Mouse (Mus musculus) heart, adult 2 months (tissue): ENCODE measurements at regions not wholly inside any gene's neighbourhood (a gene's known extent, or its start where the extent isn't known, plus 50 kb on each side); places are given as distances from the start of the nearest gene placed in this dataset.
A peak's percentile ranks its signal among the peaks of the same experiment; 100 is the strongest.

Experiments
- DNase-seq, 2 experiments: peaks; one replicate each; pipeline ENCODE4 v3.0.0; 2021
- H3K27ac ChIP-seq: fragments of 200-600 bp; 2 replicates; pipeline ENCODE4 v1.8.1; 2022
- H3K27me3 ChIP-seq: fragments of 200-500 bp; 2 replicates; pipeline ENCODE4 v1.6.1; 2012; ENCODE audit warnings: mild to moderate bottlenecking, low read length, inconsistent platforms, mixed read lengths; ENCODE audit not compliant: control insufficient read depth, insufficient read depth
- H3K36me3 ChIP-seq: fragments of 200-500 bp; 2 replicates; pipeline ENCODE4 v1.6.1; 2012; ENCODE audit warnings: low read length, inconsistent platforms; ENCODE audit not compliant: control insufficient read depth, insufficient read depth
- H3K4me1 ChIP-seq: fragments of 200-500 bp; 2 replicates; pipeline ENCODE4 v1.6.1; 2011; ENCODE audit warnings: low read length; ENCODE audit not compliant: control insufficient read depth, insufficient read depth
- H3K4me3 ChIP-seq: fragments of 200-600 bp; 2 replicates; pipeline ENCODE4 v1.8.1; 2022
- H3K79me2 ChIP-seq: fragments of 200-500 bp; replicated peaks from 2 replicates; pipeline ENCODE4 v1.6.1; 2012; ENCODE audit warnings: mild to moderate bottlenecking, inconsistent platforms, low read length, moderate library complexity, mixed read lengths; ENCODE audit not compliant: control insufficient read depth, insufficient read depth
- H3K9ac ChIP-seq: fragments of 200-500 bp; 2 replicates; pipeline ENCODE4 v1.6.1; 2012; ENCODE audit warnings: low read depth, mild to moderate bottlenecking, control low read depth, inconsistent platforms, low read length, mixed read lengths
- CTCF ChIP-seq: fragments of 200-600 bp; IDR thresholded peaks from 2 replicates; pipeline ENCODE4 v1.8.1; 2022; ENCODE audit warnings: antibody characterized with exemption, mild to moderate bottlenecking, moderate library complexity
- EP300 ChIP-seq: fragments of 200-500 bp; IDR thresholded peaks from 2 replicates; pipeline ENCODE4 v1.6.1; 2011; ENCODE audit warnings: low read depth, low read length, control low read depth; ENCODE audit not compliant: insufficient read depth
- POLR2A ChIP-seq: fragments of 200-500 bp; IDR thresholded peaks from 2 replicates; pipeline ENCODE4 v1.6.1; 2011; ENCODE audit warnings: mild to moderate bottlenecking, low read depth, low read length, control low read depth; ENCODE audit not compliant: insufficient read depth
- WGBS: fragments of 180-500 bp; shearing (Covaris S2); methylation state at CpG from one replicate; pipeline ENCODE4 v1.1.7; 2018; 5-methylcytosine and 5-hydroxymethylcytosine counted together
- intact Hi-C: fragments of 180-260 bp; cut with DNase I; formaldehyde crosslinking; loops from one replicate; pipeline ENCODE4 v1.15.1; 2025

GRCm38 (mm10) chr1:72945750-72946102 lies 70.0 kb downstream of the Tnp1 start:
- no peak for TF ChIP-seq POLR2A
- TF ChIP-seq EP300, result no peak
- TF ChIP-seq CTCF, result no peak
- Histone ChIP-seq H3K4me1 (peaks cover 8% of the 10 kb centered on the region), H3K9ac (no peak overlapping the region), H3K79me2 (no peaks in the 10 kb centered on the region), H3K4me3 (no peak overlapping the region), H3K36me3 (peaks cover 5% of the 10 kb centered on the region; the same call in 1 of the 2 replicates), H3K27me3 (no peaks in the 10 kb centered on the region), H3K27ac (no peak overlapping the region)
- intact Hi-C loops, result no loop called here
- DNase-seq, result no peak
- WGBS, result 61% methylated on average over 9 of the region's 9 CpGs

DNA sequence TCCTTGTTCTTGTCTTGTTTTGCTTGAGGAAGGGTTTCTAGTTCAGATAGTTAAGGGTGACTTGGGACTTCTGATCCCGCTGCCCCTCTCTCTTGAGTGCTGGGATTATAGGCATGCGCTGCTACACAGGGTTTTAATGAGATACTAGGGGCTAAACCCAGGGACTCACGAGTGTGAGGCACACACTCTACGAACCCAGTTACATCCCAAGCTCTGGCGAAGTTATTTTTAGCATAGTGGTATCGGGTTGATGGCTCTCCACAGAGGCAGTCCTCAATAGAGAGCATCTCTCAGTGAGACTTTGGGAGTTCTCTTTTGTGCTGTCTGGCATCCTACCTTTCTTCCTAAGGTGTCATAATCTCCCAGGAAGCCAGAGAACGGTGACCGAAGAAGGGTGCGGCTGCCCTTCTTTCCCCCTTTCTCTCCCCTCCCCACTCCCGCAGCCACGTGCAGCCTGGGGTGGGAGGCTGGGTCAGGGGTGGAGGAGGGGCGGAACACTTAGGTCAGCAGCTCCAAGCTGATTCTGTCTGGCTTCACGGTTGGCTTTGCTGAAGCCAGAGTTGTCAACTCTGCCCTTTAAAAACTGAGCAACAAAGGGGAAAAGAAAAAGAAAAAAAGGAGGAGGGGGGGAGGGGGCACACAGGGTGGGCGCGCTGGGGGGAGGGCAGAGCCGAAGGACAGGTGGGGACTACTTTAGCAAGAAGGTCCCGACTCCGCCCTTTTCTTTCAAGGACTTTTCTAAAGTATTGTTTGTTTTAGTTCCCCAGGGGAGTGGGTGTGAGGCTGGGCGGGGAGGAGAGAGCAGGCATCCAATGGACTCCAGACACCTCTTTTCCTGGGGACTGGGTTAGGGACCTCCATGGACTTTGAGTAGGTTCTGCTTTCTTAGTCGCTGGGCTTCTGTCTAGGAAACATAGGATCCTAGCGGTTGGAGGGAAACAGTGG lies 70.4 kb upstream of the Igfbp5 start:
- no peak overlapping the region for H3K9ac ChIP-seq
- 25% methylated on average over 21 of the region's 21 CpGs for WGBS
- no peak overlapping the region for H3K4me3 ChIP-seq

GRCm38 (mm10) chr1:72944221-72944620 lies 69.5 kb upstream of the Igfbp5 start:
- no peak for DNase-seq
- no peaks in the 10 kb centered on the region for H3K79me2 ChIP-seq
- peaks cover 8% of the 10 kb centered on the region for H3K4me1 ChIP-seq
- peaks cover 5% of the 10 kb centered on the region; the same call in 1 of the 2 replicates for H3K36me3 ChIP-seq
- no peaks in the 10 kb centered on the region for H3K27me3 ChIP-seq
- peak overlapping the region; percentile 56 for H3K27ac ChIP-seq
- no peak overlapping the region for H3K4me3 ChIP-seq
- 20% methylated on average over 3 of the region's 3 CpGs for WGBS
- no peak overlapping the region for H3K9ac ChIP-seq
- TF ChIP-seq CTCF, result no peak
- 0 out of 2 replicates have a peak, but pooled peaks have one; percentile 38 for TF ChIP-seq EP300
- TF ChIP-seq POLR2A, result 0 out of 2 replicates have a peak, but pooled peaks have one; percentile 38
- intact Hi-C loops, result no loop called here

More for the DNA sequence above, 70.4 kb upstream of the Igfbp5 start:
- Histone ChIP-seq H3K27me3 (no peaks in the 10 kb centered on the region), H3K4me1 (peaks cover 8% of the 10 kb centered on the region), H3K27ac (peak overlapping the region; percentile 56), H3K79me2 (no peaks in the 10 kb centered on the region), H3K36me3 (peaks cover 5% of the 10 kb centered on the region; the same call in 1 of the 2 replicates)
- no peak for TF ChIP-seq CTCF
- TF ChIP-seq EP300, result no peak
- TF ChIP-seq POLR2A, result no peak
- intact Hi-C loops, result no loop called here
- no peak for DNase-seq

GRCm38 (mm10) chr1:72943082-72943481 lies 68.4 kb upstream of the Igfbp5 start:
- Histone ChIP-seq H3K9ac (no peak overlapping the region), H3K79me2 (no peaks in the 10 kb centered on the region), H3K4me1 (peaks cover 8% of the 10 kb centered on the region), H3K27ac (no peak overlapping the region), H3K4me3 (no peak overlapping the region), H3K36me3 (peaks cover 5% of the 10 kb centered on the region; the same call in 1 of the 2 replicates), H3K27me3 (no peaks in the 10 kb centered on the region)
- 77% methylated on average over 1 of the region's 1 CpGs for WGBS
- DNase-seq, result no peak
- TF ChIP-seq CTCF, result no peak
- TF ChIP-seq POLR2A, result no peak
- TF ChIP-seq EP300, result no peak
- intact Hi-C loops, result no loop called here

- no peaks in the 10 kb centered on the region for H3K79me2 ChIP-seq
- DNase-seq, result peak in 1 of 2 experiments; percentile 39
- H3K9ac ChIP-seq, result no peak overlapping the region
- H3K4me1 ChIP-seq, result peaks cover 8% of the 10 kb centered on the region
- no peaks in the 10 kb centered on the region for H3K27me3 ChIP-seq
- no peak overlapping the region for H3K4me3 ChIP-seq
- no peak for TF ChIP-seq POLR2A
- peak; percentile 54; the same call in 1 of the 2 replicates for TF ChIP-seq EP300
- TF ChIP-seq CTCF, result no peak
- H3K36me3 ChIP-seq, result peaks cover 5% of the 10 kb centered on the region; the same call in 1 of the 2 replicates
- peak overlapping the region; percentile 51 for H3K27ac ChIP-seq
- intact Hi-C loops, result no loop called here
- WGBS, result 28% methylated on average over 9 of the region's 9 CpGs
Observed at GRCm38 (mm10) chr1:72942351-72942750, 67.7 kb upstream of the Igfbp5 start.

GRCm38 (mm10) chr1:72939948-72940347 lies 65.3 kb upstream of the Igfbp5 start:
- intact Hi-C loops, result no loop called here
- no peak for TF ChIP-seq POLR2A
- no peak for TF ChIP-seq EP300
- TF ChIP-seq CTCF, result no peak
- Histone ChIP-seq H3K4me1 (peaks cover 8% of the 10 kb centered on the region), H3K4me3 (no peak overlapping the region), H3K9ac (no peak overlapping the region), H3K36me3 (peaks cover 5% of the 10 kb centered on the region; the same call in 1 of the 2 replicates), H3K27me3 (no peaks in the 10 kb centered on the region), H3K79me2 (no peaks in the 10 kb centered on the region), H3K27ac (no peak overlapping the region)
- DNase-seq, result no peak
- WGBS, result 61% methylated on average over 1 of the region's 1 CpGs
